Mouse (Mus musculus): ENCODE data around the gene Atp2b2. TPM values are rescaled to one million over a fixed set of nuclear protein-coding genes. Genes with fewer than 3 reads are reported as not detected.

Gene Atp2b2
- total RNA-seq, 1 experiment from 2014 or later: not detected

DNA sequence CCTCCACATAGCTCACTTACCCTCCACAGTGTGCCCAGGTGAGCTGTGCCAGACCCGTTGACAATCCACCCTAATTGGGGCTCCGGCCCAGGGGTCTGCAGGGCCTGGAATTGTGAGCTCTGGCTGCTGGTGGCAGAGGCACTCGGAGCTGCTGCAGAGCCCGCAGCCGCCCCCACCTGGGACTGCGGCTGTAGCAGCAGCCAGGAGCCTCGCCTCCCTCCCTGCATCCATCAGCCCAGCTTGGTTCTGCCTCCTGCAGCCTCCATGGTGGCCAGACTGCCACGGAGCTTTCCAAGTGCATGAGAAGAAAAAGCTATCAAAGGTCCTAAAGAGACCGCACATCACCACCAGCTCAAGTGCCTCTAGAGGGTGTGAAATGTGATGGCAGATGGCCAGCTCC is 71.9 kb downstream of the Atp2b2 start:
- no peak for ATAC-seq (replicated peaks in 1 of 2; ENCODE audit: insufficient read depth in 1 of 2, low FRiP score in 2 of 2, low TSS enrichment in 1 of 2, low read depth in 1 of 2, poor library complexity in 2 of 2, severe bottlenecking in 2 of 2)

DNA sequence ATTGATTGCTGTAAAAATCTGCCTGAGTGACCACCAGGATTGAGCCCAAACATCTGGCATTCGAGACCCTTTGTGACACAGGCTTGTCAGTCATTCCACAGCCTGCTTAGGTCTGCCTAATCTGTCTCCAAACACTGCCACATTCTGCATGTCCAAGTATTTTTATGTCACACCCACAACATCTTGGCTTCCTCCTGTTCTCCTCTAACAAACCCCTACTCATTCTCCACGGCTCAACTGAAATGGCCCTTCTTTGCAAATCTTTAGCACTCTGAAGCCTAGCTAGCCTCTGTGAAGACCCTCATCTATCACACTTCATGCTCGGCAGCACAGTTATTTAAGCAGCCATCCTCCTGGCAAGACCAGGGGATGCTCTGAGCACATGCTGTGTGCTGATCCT is 72.7 kb downstream of the Atp2b2 start:
- no peak for ATAC-seq (replicated peaks in 1 of 2; ENCODE audit: insufficient read depth in 1 of 2, low FRiP score in 2 of 2, low TSS enrichment in 1 of 2, low read depth in 1 of 2, poor library complexity in 2 of 2, severe bottlenecking in 2 of 2)

DNA sequence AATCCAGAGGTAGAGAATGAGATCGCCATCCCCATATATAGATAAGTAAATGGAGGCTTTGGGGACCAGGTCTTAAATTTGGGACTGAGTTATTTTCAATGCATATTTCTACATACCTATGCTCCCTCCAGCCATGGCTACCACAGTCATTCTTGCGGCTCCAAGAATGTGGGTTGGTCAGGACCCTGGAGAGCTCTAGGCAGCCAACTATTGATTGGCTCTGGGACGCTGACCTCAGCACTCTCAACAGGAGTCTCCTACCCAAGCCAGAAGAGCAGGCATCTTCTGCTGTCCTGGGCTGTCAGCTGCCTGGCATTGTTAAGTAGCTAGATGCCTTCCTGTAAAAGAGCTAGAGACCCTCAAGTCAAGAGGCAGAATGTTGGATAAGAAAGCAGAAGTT is 79.6 kb downstream of the Atp2b2 start:
- ATAC-seq (replicated peaks in 1 of 2; ENCODE audit: insufficient read depth in 1 of 2, low FRiP score in 2 of 2, low TSS enrichment in 1 of 2, low read depth in 1 of 2, poor library complexity in 2 of 2, severe bottlenecking in 2 of 2): no peak; a peak in 1 of 4 replicates

DNA sequence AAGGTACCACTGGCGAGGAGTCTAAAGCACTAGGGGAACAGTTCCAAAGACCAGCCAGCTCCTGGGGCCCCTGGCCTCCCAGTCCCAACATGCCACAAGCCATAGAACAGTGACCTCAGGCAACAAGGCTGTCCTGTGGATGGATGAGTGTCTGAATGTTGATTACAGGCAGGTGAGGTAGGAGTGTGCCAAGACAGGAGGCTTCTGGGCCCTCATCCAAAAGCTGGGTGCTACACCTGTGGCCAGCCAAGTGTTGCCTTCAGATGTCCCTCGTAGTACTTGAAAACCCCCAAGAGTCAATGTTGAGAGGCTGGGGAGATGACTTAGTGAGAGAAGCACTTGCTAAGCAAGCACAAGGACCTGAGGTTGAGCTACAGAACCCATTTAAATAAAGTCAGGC is 80.8 kb downstream of the Atp2b2 start:
- ATAC-seq (replicated peaks in 1 of 2; ENCODE audit: insufficient read depth in 1 of 2, low FRiP score in 2 of 2, low TSS enrichment in 1 of 2, low read depth in 1 of 2, poor library complexity in 2 of 2, severe bottlenecking in 2 of 2): no peak

- no peak for ATAC-seq (replicated peaks in 1 of 2; ENCODE audit: insufficient read depth in 1 of 2, low FRiP score in 2 of 2, low TSS enrichment in 1 of 2, low read depth in 1 of 2, poor library complexity in 2 of 2, severe bottlenecking in 2 of 2)
Observed at GRCm38 (mm10) chr6:113959336-113959735, 83.1 kb downstream of the Atp2b2 start.

DNA sequence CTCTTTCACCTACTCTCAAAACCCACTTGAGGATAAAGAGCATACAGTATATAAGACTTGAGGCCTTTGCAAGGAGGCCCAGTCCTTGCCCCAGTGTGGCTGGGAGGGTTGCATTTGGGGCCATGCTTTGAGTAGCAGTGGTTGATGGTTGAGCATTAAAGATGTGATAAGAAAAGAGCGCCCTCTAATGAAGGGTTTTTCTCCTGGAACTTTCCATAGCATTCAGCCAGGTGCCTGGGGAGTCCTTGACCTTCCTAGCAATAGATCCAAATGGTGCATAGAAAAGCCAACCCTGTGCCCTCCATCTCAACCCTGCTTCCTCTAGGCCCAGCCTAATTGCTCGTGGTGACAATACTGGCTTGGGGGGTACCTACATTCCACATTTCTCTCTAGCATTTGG is 83.7 kb downstream of the Atp2b2 start:
- ATAC-seq (replicated peaks in 1 of 2; ENCODE audit: insufficient read depth in 1 of 2, low FRiP score in 2 of 2, low TSS enrichment in 1 of 2, low read depth in 1 of 2, poor library complexity in 2 of 2, severe bottlenecking in 2 of 2): no peak

GRCm38 (mm10) chr6:113958003-113958402 is 84.4 kb downstream of the Atp2b2 start:
- no peak for ATAC-seq (replicated peaks in 1 of 2; ENCODE audit: insufficient read depth in 1 of 2, low FRiP score in 2 of 2, low TSS enrichment in 1 of 2, low read depth in 1 of 2, poor library complexity in 2 of 2, severe bottlenecking in 2 of 2)

DNA sequence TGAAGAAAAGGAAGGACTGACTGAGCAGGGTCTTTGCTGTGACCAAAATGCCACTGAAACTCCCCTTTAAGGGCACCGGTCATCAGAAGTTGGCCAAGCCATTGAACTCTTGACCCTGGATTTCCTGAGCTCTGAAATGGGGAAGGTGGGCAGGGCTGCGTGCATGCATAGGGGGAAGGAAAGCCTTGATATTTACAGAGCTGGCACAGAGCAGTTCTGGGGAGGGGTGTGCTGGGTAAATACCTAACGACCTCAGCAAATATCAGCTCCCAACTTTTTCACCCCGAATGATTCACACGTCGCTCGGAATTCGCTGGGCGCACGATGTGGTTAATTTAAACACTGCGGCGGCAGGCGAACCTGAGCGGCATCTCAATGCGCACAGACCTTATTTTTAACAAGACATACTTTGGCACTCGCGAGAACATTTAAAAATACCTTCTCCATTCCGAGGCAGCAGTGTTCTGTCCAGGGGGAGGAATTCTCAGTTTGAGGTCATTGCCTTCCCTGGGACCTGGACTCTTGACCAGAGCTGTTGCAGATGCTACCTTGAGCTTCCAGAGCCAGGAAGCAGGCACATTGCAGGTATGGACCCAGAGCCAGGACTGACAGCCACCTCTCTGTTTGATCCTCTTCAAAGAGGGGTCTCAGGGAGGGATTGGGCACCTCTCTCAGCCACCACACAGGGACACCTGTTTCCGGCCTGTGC is 85.0 kb downstream of the Atp2b2 start:
- ATAC-seq (replicated peaks in 1 of 2; ENCODE audit: insufficient read depth in 1 of 2, low FRiP score in 2 of 2, low TSS enrichment in 1 of 2, low read depth in 1 of 2, poor library complexity in 2 of 2, severe bottlenecking in 2 of 2): no peak

DNA sequence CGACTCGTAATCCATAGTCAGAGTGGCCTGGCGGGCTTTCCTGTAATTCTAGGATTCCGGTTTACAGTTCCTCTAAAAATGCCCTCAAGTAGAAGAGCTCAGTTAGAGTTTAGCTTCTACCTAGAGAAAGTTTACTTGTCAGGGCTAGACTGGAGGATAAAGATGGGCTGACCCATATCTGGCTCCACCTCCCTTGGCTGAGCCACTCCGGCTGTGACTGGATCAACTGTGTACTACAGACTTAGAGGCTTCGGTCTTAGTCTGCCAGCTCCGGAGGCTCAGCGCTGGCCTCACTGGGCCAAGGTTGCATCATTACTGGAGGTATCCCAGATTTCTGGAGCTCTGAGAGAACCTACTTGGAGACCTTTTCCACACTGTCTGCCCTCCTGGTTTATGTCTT is 94.9 kb downstream of the Atp2b2 start:
- no peak for ATAC-seq (replicated peaks in 1 of 2; ENCODE audit: insufficient read depth in 1 of 2, low FRiP score in 2 of 2, low TSS enrichment in 1 of 2, low read depth in 1 of 2, poor library complexity in 2 of 2, severe bottlenecking in 2 of 2)

DNA sequence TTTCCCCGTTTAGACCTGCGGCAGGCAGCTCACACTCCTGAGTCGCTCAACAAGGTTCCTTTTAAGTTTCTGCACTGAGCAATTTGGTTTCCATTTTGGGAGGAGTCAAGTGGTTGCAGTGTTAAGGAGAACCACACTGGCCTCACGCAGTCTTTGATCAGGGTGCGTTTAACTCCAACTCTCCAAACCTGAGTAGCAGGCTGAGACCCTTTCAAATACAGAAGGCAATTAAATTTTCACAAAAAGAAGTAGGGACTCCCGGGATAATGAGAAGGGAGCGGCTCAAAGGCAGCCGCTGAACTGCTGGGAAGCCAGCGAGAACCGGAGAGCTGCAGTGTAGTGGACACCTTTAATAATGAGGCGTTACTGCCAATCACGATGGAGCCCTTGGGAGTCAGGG is 100.1 kb downstream of the Atp2b2 start:
- no peak; a peak in 1 of 4 replicates for ATAC-seq (replicated peaks in 1 of 2; ENCODE audit: insufficient read depth in 1 of 2, low FRiP score in 2 of 2, low TSS enrichment in 1 of 2, low read depth in 1 of 2, poor library complexity in 2 of 2, severe bottlenecking in 2 of 2)

DNA sequence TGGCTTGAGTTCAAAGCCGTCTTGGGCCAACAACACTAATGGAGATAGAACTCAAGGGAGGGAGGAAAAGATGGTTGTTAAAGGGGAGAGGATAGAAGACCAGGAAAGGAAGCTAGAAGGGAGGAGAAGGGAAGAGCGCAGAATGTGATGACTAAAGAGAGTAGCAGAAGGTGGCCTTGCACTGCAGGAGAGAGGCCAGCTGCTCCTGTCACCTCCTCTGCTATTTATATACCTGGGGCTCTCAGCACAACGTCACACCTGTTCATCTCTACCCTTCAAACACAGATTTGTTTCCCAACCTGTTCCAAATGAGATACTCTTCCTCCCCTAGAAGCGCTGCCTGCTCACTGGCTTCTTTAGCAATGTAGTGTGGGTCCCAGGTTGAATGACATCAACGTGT is 101.1 kb downstream of the Atp2b2 start:
- ATAC-seq (replicated peaks in 1 of 2; ENCODE audit: insufficient read depth in 1 of 2, low FRiP score in 2 of 2, low TSS enrichment in 1 of 2, low read depth in 1 of 2, poor library complexity in 2 of 2, severe bottlenecking in 2 of 2): no peak

GRCm38 (mm10) chr6:113939442-113939841 is 103.0 kb downstream of the Atp2b2 start:
- no peak for ATAC-seq (replicated peaks in 1 of 2; ENCODE audit: insufficient read depth in 1 of 2, low FRiP score in 2 of 2, low TSS enrichment in 1 of 2, low read depth in 1 of 2, poor library complexity in 2 of 2, severe bottlenecking in 2 of 2)

GRCm38 (mm10) chr6:113936811-113937508 is 105.5 kb downstream of the Atp2b2 start:
- no peak for ATAC-seq (replicated peaks in 1 of 2; ENCODE audit: insufficient read depth in 1 of 2, low FRiP score in 2 of 2, low TSS enrichment in 1 of 2, low read depth in 1 of 2, poor library complexity in 2 of 2, severe bottlenecking in 2 of 2)

DNA sequence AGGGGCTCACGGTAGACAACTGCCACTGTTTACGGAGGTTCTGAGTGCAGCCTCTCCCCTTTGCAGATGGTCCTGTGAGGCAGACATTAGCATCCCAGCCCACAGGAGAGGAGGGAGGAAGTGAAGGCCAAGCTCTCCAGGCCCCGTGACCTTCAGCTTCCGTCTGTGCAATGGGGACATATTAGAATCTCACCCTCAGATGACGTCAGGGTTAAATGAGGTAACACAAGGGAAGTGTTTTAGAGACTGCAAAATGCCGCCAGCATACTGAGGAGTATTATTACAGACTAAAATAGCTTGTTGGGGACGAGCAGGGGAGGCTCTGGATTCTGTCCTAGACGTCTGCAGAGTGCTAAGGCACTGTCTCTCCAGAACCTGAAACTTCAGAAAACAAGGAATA is 106.3 kb downstream of the Atp2b2 start:
- no peak for ATAC-seq (replicated peaks in 1 of 2; ENCODE audit: insufficient read depth in 1 of 2, low FRiP score in 2 of 2, low TSS enrichment in 1 of 2, low read depth in 1 of 2, poor library complexity in 2 of 2, severe bottlenecking in 2 of 2)

DNA sequence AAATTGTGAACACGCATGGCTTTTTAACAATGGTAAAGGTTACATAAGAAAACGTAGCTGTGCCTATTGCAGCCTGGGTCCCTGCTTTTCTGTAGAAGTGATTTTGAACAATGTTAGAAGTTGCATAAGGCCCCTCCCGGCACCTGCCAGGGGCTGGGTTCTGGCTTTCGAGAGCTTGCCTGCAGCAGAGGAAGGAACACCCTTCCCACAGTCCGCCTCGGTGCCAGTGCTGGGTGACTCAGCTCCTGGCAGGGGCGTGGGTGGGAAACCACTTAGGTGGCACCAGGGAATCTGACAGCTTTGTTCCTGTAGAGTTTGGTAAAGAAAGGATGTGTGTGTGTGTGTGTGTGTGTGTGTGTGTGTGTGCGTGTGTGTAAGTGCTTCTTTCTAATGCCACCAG is 107.7 kb downstream of the Atp2b2 start:
- peak; percentile 96 to 99 for ATAC-seq (replicated peaks in 1 of 2; ENCODE audit: insufficient read depth in 1 of 2, low FRiP score in 2 of 2, low TSS enrichment in 1 of 2, low read depth in 1 of 2, poor library complexity in 2 of 2, severe bottlenecking in 2 of 2)

- ATAC-seq (replicated peaks in 1 of 2; ENCODE audit: insufficient read depth in 1 of 2, low FRiP score in 2 of 2, low TSS enrichment in 1 of 2, low read depth in 1 of 2, poor library complexity in 2 of 2, severe bottlenecking in 2 of 2): no peak
Observed at GRCm38 (mm10) chr6:113933261-113934151, 108.9 kb downstream of the Atp2b2 start.

GRCm38 (mm10) chr6:113929191-113929875 is 113.1 kb downstream of the Atp2b2 start:
- no peak for ATAC-seq (replicated peaks in 1 of 2; ENCODE audit: insufficient read depth in 1 of 2, low FRiP score in 2 of 2, low TSS enrichment in 1 of 2, low read depth in 1 of 2, poor library complexity in 2 of 2, severe bottlenecking in 2 of 2)

- ATAC-seq (replicated peaks in 1 of 2; ENCODE audit: insufficient read depth in 1 of 2, low FRiP score in 2 of 2, low TSS enrichment in 1 of 2, low read depth in 1 of 2, poor library complexity in 2 of 2, severe bottlenecking in 2 of 2): no peak
Observed at GRCm38 (mm10) chr6:113923249-113923648, 119.2 kb downstream of the Atp2b2 start.
